Mouse (Mus musculus) bone marrow macrophage, adult 2 months (primary cell): ENCODE data around the gene Smim27.

Experiments
- CTCF ChIP-seq: IDR thresholded peaks from 2 replicates; pipeline ENCODE4 v1.5.1; 2012; ENCODE audit warnings: low read depth, mild to moderate bottlenecking, low read length, moderate library complexity
- POLR2A ChIP-seq: IDR thresholded peaks from 2 replicates; pipeline ENCODE4 v1.6.1; 2012; ENCODE audit warnings: mild to moderate bottlenecking, low read depth, low read length, borderline replicate concordance

- no peak for TF ChIP-seq CTCF
- no peak for TF ChIP-seq POLR2A
Measured at GRCm38 (mm10) chr4:40269430-40270032, at the start of gene Smim27, which contains the start of gene Topors.
